Mouse (Mus musculus): Measurements from ENCODE around the gene Mettl25. TPM values are rescaled to one million over a fixed set of nuclear protein-coding genes. Genes with fewer than 3 reads are reported as not detected.

Gene Mettl25
- 4.1 and 4.5 TPM in 2 replicates for polyA plus RNA-seq (2015; fragmentation: Nextera tagmentation; extraction: Ambion mirVana)

DNA sequence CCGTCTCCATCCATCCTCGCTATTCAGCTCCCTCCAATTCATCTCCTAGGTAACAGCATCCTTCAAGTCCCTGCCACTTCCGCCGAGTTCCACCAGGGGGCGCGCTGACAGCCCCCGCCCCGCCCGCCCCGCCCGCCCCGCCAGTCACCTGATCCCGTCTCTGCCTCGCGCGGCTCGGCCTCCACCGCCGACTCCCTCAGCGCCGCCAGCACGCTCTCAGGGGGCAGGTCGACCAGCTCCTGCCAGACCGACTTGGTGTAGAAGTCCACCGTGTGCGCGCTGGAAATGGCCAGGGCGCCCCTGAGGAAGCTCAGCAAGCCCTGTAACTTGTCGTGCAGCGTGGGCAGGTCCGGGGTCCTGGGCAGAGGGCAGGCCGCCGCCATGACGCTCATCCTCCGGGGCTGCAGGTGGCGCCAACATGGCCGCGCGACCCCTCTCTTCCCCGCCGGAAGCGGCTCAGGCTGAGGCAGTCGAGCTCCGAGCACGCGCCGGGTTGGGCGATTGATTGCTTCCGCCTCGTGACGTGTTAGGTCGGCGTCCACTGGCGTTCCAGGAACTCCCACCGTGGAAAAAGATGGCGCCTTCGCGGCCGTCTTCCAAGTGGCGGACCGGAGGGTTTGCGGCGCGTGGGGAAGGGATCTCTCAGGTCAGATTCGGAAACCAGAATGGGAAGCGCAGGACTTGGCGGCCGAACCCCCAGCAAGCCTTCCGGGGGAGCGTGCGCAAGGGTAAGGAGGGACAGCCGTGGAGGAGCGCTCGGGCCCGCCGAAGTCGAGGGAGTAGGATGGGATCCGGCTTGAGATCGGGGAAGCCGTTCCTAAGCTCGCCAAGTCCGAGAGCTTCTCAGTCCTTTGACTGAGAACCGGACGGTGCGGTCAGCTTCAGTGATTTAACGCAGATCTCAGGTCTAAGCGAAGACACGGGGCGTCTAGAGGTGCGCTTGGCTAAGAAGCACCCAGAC is at the start of gene Mettl25, which contains the start of gene Ccdc59:
Gene Mettl25 (minus strand): TSS at position 453 of the 961 bp plus-strand sequence.
Gene Ccdc59 (plus strand): TSS at position 140 of the 961 bp plus-strand sequence.
- peak within 1 kb of the TSS; percentile 77 for H3K4me2 ChIP-seq
- peaks cover 35% of the 10 kb centered on the region for H3K36me3 ChIP-seq (replicated peaks)
- peak within 1 kb of the TSS; percentile 79 for H3K4me3 ChIP-seq (replicated peaks)
- WGBS (ENCODE audit: insufficient replicate concordance) = under 1% methylated on average over 88 of the region's 90 CpGs
- H3K9me3 ChIP-seq (replicated peaks) = no peaks in the 10 kb centered on the region
- H3K9ac ChIP-seq = peak within 1 kb of the TSS; percentile 68
- peak; percentile 96 for ATAC-seq (ENCODE audit: insufficient read depth)
- peaks cover 18% of the 10 kb centered on the region for H3K4me1 ChIP-seq (replicated peaks)
- H3K27ac ChIP-seq (replicated peaks) = peak within 1 kb of the TSS; percentile 93
- no peaks in the 10 kb centered on the region for H3K27me3 ChIP-seq

DNA sequence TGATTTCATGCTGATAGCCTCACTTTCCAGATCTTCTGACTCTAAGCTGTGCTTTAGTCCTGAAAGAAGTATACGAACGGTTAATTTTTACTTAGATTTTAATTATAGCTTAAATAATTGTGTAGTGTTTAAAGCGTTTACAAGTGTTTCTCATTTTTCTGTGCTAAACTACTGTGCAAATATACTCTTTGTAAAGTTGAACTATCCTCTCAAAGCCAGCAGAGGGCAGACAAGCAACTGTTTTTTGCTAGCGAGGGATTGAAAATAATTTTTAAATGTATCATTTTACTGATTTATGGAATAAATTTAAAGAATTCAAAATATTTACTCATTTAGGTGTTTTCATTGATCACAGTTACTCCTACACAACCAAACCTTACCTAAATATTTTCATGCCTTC is 26.1 kb upstream of the Mettl25 start:
- Histone ChIP-seq H3K9me3 (replicated peaks) (no peaks in the 10 kb centered on the region), H3K4me2 (no peak overlapping the region), H3K9ac (no peak overlapping the region), H3K4me1 (replicated peaks) (no peaks in the 10 kb centered on the region), H3K27ac (replicated peaks) (no peak overlapping the region), H3K27me3 (no peaks in the 10 kb centered on the region), H3K4me3 (replicated peaks) (no peak overlapping the region), H3K36me3 (replicated peaks) (no peaks in the 10 kb centered on the region)
- 46% methylated on average over 4 of the region's 4 CpGs for WGBS (ENCODE audit: insufficient replicate concordance)
- no peak for ATAC-seq (ENCODE audit: insufficient read depth)

DNA sequence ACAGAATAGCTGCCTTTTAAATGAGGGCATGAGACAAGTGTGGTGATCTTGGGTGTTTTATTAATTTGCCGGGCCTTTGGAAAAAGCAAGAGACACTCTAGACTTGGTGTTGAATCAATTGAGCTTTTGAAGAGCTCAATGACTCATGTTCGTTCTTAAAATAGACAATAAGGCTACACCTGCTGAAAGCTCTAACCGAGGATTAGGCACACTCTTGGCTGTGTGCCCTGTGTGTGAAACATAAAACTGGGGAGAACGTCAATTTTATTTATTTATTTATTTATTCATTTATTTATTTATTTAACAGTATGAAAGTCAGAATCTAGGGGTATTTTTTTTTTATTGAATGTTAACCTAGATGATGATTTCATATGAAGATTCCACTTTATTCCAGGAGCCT is 10.0 kb upstream of the Mettl25 start:
- H3K9me3 ChIP-seq (replicated peaks) = no peaks in the 10 kb centered on the region
- H3K4me2 ChIP-seq = no peak overlapping the region
- no peaks in the 10 kb centered on the region for H3K27me3 ChIP-seq
- no peaks in the 10 kb centered on the region for H3K4me1 ChIP-seq (replicated peaks)
- WGBS (ENCODE audit: insufficient replicate concordance) = 73% methylated on average over 4 of the region's 4 CpGs
- H3K36me3 ChIP-seq (replicated peaks) = peaks cover 31% of the 10 kb centered on the region
- H3K27ac ChIP-seq (replicated peaks) = no peak overlapping the region
- no peak overlapping the region for H3K4me3 ChIP-seq (replicated peaks)
- ATAC-seq (ENCODE audit: insufficient read depth) = no peak
- H3K9ac ChIP-seq = no peak overlapping the region

DNA sequence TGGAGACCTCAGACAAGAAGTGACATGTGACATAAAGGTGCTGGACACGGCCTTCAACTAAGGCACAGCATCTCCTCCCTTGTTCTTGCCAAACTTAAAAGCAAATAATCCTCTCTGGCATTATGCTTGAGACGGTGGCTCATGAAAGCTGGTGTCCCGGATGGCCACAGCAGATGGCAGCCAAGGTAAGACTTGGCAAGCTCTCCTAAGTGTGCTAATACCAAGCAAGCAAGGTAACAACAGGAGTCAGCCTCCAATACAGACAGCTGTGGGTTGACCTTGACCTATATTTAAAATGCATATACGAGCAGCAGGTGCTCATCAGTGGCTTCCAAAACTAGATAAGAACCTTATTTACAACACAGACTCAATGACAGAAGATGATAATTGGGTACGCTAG is 9.1 kb upstream of the Mettl25 start:
- Histone ChIP-seq H3K36me3 (replicated peaks) (peaks cover 40% of the 10 kb centered on the region), H3K4me1 (replicated peaks) (no peaks in the 10 kb centered on the region), H3K4me3 (replicated peaks) (no peak overlapping the region), H3K9me3 (replicated peaks) (no peaks in the 10 kb centered on the region), H3K27ac (replicated peaks) (no peak overlapping the region), H3K4me2 (no peak overlapping the region), H3K9ac (no peak overlapping the region), H3K27me3 (no peaks in the 10 kb centered on the region)
- no peak for ATAC-seq (ENCODE audit: insufficient read depth)
- 70% methylated on average over 5 of the region's 5 CpGs for WGBS (ENCODE audit: insufficient replicate concordance)

DNA sequence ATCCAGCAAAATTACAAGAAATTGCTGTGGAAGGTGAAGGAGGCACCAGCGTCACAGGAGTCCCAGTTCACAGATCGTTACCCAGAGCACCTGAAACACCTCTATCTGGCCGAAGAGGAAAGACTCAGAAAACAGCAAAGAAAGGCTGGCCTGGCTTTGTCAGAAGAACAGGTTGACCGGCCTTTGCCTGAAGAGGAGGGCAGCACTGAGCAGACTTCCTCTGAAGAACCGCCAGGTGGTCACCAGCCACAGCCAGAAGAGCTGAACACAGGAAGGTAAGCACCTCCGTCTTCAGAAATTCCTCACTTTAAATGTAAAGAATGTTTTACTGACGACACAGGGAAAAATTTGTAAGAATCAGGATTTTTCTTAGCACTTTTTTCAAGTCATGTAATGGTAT is 1.4 kb upstream of the Mettl25 start:
- no peaks in the 10 kb centered on the region for H3K9me3 ChIP-seq (replicated peaks)
- H3K27me3 ChIP-seq = no peaks in the 10 kb centered on the region
- peak overlapping the region; percentile 79 for H3K4me3 ChIP-seq (replicated peaks)
- H3K4me1 ChIP-seq (replicated peaks) = peaks cover 18% of the 10 kb centered on the region
- no peak overlapping the region for H3K27ac ChIP-seq (replicated peaks)
- H3K9ac ChIP-seq = no peak overlapping the region
- no peak for ATAC-seq (ENCODE audit: insufficient read depth)
- H3K36me3 ChIP-seq (replicated peaks) = peaks cover 46% of the 10 kb centered on the region
- H3K4me2 ChIP-seq = peak overlapping the region; percentile 77
- WGBS (ENCODE audit: insufficient replicate concordance) = 67% methylated on average over 7 of the region's 7 CpGs

DNA sequence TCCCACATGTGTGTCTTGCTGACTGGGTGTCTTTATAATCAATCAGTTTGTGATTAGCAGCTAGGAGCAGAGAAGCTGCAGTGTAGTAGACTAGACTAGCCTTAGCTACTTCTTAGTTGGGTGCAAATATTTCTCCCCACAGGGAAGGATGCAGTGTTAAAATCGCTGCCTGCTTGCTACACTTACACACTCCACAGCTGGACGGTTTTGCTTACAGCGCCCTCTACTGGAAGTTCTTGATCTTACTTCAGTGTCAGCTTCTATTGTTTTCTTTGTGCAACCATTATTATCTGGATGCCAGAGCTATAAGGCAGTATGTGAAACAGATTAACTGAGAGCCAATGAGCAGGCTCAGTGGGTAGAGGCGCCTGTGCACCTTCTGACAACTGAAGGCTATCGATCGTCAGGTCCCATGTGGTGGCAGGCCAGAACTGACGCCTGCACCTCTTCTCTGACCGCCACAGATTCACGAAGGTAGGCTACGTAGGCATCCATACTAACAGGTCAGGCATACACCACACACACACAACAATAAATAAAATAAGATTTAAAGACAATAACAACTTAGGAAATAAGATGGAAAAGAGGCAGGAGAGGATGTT is 6.5 kb downstream of the Mettl25 start:
- no peaks in the 10 kb centered on the region for H3K9me3 ChIP-seq (replicated peaks)
- WGBS (ENCODE audit: insufficient replicate concordance) = 60% methylated on average over 10 of the region's 10 CpGs
- no peaks in the 10 kb centered on the region for H3K27me3 ChIP-seq
- no peak for ATAC-seq (ENCODE audit: insufficient read depth)
- no peaks in the 10 kb centered on the region for H3K36me3 ChIP-seq (replicated peaks)
- H3K9ac ChIP-seq = no peak overlapping the region
- H3K4me3 ChIP-seq (replicated peaks) = no peak overlapping the region
- H3K4me2 ChIP-seq = no peak overlapping the region
- H3K4me1 ChIP-seq (replicated peaks) = no peaks in the 10 kb centered on the region
- no peak overlapping the region for H3K27ac ChIP-seq (replicated peaks)

DNA sequence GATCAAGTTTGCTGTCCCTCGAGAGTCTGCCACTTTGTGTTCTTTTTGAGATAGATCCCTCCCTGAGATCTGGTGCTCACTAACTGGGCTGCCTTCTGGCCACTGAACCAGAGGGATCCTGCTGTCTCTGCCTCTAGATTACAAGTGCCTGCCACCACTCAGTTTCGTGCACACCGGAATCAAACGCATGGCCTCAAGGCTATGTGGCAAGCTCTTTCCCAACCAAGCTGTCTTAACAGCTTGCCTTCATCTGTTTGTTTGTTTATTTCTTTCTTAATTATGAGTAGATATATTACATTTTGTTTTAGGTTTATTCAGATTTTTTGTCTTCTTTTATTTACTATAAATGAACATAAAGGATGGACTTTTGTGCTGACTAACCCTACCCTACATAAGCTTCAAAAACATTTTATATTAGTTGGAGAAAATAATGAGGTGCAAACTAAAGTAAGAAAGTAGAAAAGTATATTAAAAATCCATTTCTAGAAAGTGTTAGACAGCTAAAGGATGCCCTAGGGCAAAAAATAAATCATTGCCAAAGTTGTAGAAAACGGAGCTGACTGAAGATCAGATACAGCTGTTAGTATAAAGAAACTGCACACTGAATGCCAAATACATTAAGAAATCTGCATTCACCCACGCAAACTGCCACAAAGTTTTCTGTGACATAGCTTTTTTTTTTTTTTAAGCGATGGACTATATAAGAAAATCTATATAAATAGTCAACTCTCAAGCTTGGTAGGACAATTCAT is 34.7 kb downstream of the Mettl25 start:
- Histone ChIP-seq H3K27ac (replicated peaks) (no peak overlapping the region), H3K4me3 (replicated peaks) (no peak overlapping the region), H3K36me3 (replicated peaks) (no peaks in the 10 kb centered on the region), H3K27me3 (no peaks in the 10 kb centered on the region), H3K9ac (no peak overlapping the region), H3K4me2 (no peak overlapping the region), H3K9me3 (replicated peaks) (no peaks in the 10 kb centered on the region), H3K4me1 (replicated peaks) (no peaks in the 10 kb centered on the region)
- WGBS (ENCODE audit: insufficient replicate concordance) = 62% methylated on average over 7 of the region's 7 CpGs
- no peak for ATAC-seq (ENCODE audit: insufficient read depth)

DNA sequence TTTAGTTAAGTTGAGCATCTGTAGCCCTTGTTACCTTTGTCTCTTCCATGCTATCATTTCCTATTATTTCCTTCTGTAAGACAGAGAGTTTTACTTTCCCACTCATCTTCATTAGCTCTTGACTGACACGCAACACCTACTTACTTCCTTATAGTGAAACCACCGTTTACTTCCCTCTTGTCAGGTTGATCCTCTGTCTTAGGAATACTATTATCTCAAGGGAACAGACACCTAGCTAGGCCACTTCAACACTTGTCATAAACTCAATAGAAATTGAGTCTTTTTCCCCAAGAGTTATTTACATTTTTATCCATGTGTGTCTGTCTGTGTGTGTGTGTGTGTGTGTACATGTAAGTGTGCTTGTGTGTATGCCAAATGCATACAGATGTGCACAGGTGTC is 37.7 kb downstream of the Mettl25 start:
- no peak overlapping the region for H3K27ac ChIP-seq (replicated peaks)
- no peaks in the 10 kb centered on the region for H3K36me3 ChIP-seq (replicated peaks)
- 41% methylated on average over 2 of the region's 2 CpGs for WGBS (ENCODE audit: insufficient replicate concordance)
- no peak overlapping the region for H3K4me3 ChIP-seq (replicated peaks)
- no peaks in the 10 kb centered on the region for H3K4me1 ChIP-seq (replicated peaks)
- H3K9ac ChIP-seq = no peak overlapping the region
- no peak for ATAC-seq (ENCODE audit: insufficient read depth)
- H3K4me2 ChIP-seq = no peak overlapping the region
- no peaks in the 10 kb centered on the region for H3K9me3 ChIP-seq (replicated peaks)
- no peaks in the 10 kb centered on the region for H3K27me3 ChIP-seq

DNA sequence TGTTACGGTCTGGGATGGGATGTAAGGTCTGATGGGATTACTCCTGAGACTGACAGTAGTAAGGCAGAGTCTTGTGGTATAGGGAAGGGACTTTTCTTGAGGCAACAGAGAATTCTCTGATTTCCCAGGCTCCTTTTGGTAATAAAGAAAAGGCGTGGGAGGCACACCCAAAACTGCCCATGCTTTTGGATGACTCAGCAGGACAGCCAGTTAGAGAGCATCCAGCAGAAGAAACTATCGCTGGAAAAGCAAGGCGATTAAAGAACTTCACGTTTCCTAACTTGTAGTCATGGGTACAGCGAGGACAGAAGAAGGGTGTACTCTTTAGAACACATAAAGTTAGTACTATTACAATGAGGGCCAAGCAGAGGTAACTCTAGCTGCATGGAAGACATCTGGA is 39.0 kb downstream of the Mettl25 start:
- Histone ChIP-seq H3K9me3 (replicated peaks) (no peaks in the 10 kb centered on the region), H3K27ac (replicated peaks) (no peak overlapping the region), H3K4me1 (replicated peaks) (no peaks in the 10 kb centered on the region), H3K36me3 (replicated peaks) (no peaks in the 10 kb centered on the region), H3K9ac (no peak overlapping the region), H3K4me2 (no peak overlapping the region), H3K27me3 (no peaks in the 10 kb centered on the region), H3K4me3 (replicated peaks) (no peak overlapping the region)
- no peak for ATAC-seq (ENCODE audit: insufficient read depth)
- 67% methylated on average over 6 of the region's 6 CpGs for WGBS (ENCODE audit: insufficient replicate concordance)

DNA sequence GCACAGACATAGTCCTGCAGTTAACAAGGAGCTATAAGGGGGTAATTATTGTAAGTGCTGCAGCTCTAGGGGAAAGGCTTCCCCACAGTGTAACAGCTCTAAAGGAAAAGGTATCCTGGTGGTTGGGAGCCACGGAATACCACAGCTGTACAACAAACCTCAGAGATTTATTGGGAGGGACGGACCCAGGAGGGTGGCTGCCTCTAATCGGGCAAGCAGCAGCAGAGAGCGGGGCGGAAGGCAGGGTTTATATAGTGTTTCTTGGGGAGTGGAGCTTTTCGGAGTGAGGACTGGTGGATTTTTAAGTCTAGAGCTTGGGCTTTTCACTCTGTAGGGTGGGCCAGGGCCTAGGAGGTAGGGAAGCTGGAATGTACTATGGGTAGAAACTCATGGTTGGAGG is 40.0 kb downstream of the Mettl25 start:
- 84% methylated on average over 6 of the region's 6 CpGs for WGBS (ENCODE audit: insufficient replicate concordance)
- Histone ChIP-seq H3K4me2 (no peak overlapping the region), H3K4me1 (replicated peaks) (no peaks in the 10 kb centered on the region), H3K4me3 (replicated peaks) (no peak overlapping the region), H3K27me3 (no peaks in the 10 kb centered on the region), H3K9ac (no peak overlapping the region), H3K27ac (replicated peaks) (no peak overlapping the region), H3K36me3 (replicated peaks) (no peaks in the 10 kb centered on the region), H3K9me3 (replicated peaks) (no peaks in the 10 kb centered on the region)
- ATAC-seq (ENCODE audit: insufficient read depth) = no peak

Data from liver, embryonic 15.5 days (tissue).